Mouse (Mus musculus) granulocyte monocyte progenitor cell, adult 5-6 weeks (primary cell): Measurements from ENCODE around the gene Ace. TPM values are rescaled to one million over a fixed set of nuclear protein-coding genes. Genes with fewer than 3 reads are reported as not detected.

Experiments used
- ATAC-seq: replicated peaks from 2 replicates; pipeline ENCODE4 v1.8.0; 2016; ENCODE audit warnings: mild to moderate bottlenecking, moderate TSS enrichment, inconsistent platforms; ENCODE audit not compliant: poor library complexity, severe bottlenecking
- total RNA-seq, 2 experiments: library from RNA; stranded (forward) in 1 of 2; stranded (reverse) in 1 of 2; fragments of 200-712, 200-1000 nt in 1 of 2; fragments of >200 nt in 1 of 2; fragmentation: Nextera tagmentation in 1 of 2; gene quantifications; 2 replicates each; pipeline ENCODE4 v1.2.3; 2014 to 2017

Ace gene
- total RNA-seq, 2 experiments from 2014 or later, result not detected

DNA sequence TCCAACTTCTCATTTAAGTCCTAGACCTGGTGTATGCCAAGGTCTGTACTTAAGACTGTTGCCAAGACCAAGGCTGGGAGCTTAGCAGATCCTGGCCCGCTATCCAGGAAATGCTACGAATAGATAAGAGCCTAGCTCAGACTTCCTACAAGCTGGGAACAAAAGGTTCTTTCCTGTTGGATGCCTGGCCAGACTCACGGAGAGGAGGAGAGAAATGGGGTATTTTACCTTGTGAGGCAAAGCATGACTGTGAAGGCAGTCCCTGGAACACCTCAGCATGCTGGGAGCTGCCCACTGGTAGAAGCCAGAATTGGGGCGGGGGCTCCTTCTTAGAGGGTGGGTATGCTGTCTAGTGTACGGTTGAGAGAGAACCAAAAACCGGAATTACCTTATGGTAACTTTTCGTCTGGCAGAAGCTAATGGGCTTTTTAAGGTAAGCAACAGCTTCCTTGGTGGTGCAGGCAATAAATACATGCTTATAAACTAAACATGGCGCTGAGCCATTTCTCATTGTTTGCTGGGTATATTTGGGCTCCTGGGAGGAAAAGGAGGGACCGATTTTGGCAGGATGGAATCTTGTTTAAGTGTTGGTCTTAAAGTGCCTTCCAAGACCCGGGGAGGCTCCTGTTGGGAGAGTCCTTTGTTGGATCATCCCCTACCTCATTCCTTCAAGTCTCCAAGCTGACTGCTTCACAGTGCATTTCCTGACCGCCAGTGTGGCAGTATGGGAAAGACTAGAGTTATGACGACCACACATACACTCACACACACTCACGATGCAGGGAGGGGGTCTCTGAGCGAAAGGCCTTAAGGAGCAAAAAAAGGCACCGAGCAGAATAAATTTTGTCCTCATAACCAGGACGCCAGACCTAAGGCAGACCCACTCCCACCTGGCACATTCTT, 22.7 kb upstream of the Ace start:
- ATAC-seq, result no peak

DNA sequence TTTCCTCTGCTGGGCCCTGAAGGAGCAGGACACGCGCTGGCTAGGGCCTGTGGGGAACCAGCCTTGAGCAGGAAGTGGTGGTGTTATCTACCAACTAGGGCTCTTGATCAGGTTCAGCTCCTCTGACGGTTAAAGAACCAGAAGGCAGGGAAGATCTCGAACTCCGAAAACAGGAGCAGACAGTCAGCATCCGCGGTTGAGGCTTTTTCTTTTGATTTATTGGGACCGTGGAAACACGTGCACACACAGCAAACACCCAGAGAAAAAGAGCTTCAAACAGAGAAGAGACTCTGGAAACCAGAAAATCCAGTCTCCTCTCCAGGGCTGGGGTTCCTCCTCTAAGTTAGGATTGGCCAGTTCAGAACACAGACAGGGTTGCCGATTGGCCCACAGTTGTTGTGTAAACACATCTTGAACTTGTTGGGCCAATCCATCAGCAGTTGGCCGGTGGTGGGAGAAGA, 21.0 kb upstream of the Ace start:
- no peak for ATAC-seq

DNA sequence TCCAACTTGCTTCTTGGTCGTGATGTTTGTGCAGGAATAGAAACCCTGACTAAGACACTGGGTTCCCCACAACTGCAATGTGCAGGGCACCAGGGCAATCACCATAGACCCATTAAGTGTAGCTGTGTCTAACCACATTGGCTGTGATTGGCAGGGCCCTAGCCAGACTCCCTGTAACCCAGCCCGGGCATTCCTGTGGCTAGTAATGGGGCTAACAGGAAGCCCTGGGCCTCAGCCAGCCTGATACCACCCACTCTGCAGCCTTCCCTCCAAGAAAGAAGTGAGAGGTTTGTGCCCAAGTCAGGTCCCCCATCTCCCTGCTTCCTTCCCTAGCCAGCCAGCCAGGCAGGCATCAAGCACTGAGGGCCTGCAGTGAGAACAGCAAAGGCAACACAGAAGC, 19.5 kb upstream of the Ace start:
- ATAC-seq, result peak; percentile 8; the same call in 1 of the 2 replicates

DNA sequence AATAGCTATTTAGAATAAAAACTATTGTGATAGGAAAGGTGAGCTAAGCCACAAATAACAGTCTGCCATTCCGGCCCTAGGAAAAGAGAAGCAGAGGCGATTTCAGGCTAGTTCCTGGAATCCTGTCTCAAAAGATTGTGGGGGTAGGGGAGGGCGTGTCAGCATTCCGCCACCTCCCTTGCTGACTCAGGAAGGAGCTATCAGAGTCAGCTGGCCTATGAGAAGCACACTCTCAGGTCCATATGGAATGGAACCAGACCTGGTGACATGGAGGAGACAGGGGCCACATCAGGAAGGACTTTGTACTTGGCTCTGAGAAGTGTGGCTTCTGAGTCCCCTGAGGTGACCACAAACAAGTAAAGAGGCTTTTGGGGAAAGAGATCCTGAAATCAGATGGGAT, 17.2 kb upstream of the Ace start:
- ATAC-seq, result no peak

DNA sequence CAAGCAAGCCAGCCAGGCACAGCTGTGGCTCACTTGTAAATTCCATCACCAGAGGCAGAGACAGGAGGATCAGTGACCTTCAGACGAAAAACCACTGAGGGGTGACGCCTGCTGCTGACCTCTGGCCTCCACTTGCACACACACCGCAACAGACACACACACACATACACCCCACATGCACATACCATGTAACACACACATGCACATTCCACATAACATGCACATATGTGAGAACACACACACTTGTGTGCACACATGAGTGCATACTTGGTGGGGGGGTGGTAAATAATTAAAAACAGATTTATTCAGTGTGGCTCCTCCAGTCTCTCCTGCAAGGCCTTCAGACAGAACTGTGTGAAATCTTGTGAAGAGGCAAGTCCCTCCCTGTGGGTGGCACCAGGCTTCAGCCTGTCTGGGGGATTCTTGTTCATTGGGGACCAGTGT, 16.1 kb upstream of the Ace start:
- ATAC-seq, result no peak

DNA sequence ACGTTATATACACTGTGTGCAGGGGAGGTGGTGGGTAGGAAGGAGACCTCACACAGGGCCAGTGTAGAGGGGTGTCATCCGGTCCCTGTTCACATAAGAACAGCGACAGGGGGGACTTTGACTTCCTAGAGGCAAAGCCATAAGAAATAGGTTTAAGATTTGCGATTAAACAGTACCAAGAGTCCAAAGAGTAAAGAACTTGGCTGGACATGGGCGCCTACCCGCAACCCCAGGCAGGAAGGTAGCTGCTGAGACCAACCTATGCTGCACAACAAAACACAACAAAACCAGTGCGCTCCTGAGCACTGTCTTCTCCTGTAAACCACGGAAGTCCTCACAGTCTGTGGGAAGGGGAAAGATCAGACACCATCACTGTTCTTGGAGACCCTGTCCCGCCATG, 15.6 kb upstream of the Ace start:
- no peak for ATAC-seq

DNA sequence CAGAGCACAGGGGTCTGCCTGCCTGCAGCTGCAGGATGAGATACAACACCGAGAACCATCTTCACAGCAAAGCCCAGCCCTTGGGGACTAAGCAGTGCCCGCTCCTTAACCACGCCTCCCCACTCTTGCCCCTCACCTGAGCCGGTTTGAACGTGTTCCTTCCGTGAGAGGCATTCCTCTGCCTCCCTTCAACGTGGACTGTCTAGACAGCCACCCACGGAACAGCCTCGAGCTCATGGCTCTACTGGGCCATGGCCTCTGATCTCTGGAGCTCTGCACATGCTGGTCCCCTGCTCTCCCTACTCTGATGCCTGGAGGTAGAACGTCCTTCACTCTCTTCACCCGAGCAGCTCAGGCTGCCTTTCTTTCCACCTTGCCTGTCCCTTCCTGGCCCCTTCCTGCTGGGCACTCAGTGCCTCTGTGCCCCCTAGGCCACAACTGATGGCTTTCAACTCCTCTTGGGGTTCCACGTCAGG, 14.8 kb upstream of the Ace start, which contains the start of gene Cyb561:
Cyb561 (minus strand) TSS at position 426 of the 476 bp plus-strand sequence.
- ATAC-seq, result no peak

DNA sequence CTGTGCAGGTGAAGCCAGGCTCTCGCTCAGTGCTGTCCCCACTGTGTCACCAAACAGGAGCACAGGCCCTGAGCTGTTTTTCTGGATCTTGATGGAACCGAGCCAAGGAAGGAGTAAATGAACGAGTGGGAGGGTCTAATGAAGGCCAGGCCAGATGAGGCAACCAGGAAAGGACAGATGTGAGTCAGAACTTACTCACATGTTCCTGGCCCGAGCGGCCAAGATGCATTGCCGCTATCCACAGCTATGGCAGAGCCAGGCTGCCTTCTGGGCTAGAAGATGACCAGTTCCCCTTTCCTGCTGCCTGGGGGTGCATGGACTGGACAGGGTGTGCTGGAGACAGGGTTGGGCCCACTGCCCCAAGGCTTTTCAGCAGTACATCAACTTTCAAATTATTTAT, 14.3 kb upstream of the Ace start:
- peak; percentile 48 for ATAC-seq

DNA sequence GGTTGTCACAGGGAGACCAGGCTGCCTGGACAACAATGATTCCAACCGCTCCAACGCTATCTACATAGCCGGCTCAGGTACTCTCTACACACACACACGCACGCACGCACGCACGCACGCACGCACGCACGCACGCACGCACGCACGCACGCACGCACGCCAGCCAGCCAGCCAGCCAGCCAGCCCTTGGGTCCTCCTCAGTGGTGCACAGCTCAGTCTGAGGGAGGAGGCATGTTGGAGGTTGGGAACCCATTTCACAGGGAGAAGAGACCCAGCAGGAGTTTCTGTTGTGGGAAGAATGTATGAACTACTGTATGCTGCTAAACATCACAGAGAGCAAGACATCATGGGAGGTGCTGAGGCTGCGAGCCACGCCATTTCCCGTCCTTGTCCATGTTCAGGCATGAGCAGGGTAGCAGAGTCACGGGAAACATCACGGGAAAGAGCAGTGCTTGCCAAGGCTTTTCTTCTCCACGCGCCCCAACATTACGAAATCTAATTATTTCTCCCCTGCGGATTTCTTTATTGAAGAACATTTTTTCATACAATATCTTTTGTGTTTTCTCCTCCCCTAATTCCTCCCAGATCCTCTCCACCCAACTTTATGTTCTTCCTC, 11.8 kb upstream of the Ace start:
- ATAC-seq, result no peak

DNA sequence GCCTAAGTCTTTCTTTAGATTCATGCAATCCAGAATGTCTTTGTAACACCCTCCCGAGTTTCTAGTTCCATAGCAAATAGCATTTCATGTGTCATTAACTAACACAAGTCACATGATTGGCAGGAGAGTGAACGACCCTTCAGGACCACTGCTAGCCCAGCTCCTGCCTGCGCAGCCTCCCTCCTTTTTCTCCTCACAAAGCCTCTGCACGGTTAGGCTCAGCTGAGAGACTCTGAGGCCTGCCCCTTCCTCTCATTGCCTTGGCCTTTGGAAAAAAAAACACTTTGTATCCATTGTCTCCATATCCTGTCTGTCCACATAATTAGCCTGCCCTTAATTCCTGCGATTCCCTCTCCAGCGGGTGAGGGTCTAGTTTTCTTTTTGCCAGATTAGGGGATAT, 10.2 kb upstream of the Ace start:
- no peak for ATAC-seq

DNA sequence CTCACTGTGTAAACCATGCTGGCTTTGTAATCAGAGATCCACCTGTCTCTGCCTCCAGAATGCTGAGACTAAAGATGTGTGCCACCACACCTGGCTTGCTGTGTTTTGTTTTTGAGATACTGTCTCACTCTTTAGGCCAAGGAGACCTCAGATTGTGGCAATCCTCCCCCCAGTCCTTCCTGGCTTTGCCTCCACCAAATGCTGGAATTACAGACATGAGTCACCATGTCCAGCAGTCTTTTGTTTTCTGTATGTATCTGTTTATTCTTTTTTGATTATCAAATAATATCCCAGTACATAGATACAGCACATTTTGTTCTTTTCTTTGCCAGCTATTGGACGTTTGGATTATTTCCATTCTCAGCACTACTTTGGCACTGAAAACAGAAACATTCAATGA, 9.2 kb upstream of the Ace start:
- no peak for ATAC-seq

DNA sequence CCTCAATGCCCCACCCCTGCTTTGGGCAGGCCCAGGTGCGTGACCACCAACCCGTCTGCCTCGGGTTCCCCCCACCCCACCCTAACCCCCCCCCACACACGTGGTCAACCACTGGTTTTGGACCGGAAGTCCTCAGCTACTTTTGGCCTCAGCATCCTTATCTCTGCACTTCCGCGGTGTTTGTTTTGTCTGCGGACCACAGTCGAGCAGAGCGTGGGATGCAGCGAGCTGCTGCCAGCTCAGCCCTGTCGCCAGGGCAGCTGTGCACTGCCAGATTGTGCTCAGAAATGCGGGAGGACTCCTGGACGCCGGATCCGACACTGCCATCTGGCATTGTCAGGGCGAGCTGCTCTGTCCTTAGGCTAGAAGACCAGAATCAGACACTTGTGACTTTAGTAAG, 8.4 kb upstream of the Ace start:
- ATAC-seq, result peak; percentile 14

DNA sequence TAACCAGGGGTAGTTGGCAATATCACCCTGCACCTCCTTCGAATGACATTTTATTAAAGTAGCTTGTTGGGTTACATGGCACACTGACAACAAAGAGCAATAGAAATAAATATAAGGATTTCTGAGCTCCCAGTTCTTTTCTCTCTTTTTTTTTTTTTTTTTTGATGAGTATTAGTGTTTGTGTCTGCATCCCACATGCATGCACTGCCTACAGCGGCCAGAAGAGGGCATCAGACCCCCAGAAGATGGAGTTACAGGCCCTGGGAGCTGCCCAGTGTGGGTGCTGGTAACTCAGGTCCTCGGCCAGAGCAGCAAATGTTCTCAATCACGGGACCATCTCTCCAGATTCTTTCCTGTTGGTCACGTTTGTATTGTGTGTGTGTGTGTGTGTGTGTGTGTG, 3.1 kb upstream of the Ace start:
- ATAC-seq, result 0 out of 2 replicates have a peak, but pooled peaks have one; percentile 26

DNA sequence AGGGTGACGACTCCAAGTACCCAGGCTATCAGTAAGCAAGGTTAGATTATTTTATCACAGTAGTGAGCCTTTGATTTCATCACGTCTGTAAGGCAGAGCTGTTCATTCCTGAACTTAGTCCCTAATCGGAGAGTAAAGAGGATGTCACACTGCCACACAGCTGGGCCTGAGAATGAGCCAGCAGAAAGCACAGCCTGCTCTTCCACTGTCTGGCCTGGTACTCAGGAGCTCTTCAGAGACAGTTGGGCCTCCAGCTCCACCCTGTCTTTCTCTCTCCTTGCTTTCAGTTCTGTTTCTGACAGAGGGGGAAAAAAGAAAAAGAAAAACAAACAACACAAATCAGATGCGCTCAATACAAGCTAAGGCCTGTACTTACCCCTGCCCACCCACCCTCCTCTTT, 1.5 kb upstream of the Ace start:
- ATAC-seq, result no peak; the same call in 1 of the 2 replicates

DNA sequence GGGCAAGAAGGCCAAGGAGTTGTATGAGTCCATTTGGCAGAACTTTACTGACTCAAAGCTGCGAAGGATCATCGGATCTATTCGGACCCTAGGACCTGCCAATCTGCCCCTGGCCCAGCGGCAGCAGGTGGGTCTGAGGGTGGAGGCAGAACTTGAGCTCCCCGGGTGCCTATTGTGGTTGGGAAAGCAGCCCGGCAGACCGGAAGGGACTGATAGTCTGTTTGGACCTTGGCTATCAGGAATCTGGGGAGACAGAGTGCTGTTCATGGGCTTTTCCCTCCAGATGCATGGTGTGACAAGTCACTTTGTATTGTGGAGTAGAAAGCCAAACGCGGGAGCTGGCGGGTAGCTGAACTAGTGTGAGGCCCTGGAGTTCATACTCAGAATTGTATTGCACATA, 1.2 kb downstream of the Ace start:
- no peak for ATAC-seq

DNA sequence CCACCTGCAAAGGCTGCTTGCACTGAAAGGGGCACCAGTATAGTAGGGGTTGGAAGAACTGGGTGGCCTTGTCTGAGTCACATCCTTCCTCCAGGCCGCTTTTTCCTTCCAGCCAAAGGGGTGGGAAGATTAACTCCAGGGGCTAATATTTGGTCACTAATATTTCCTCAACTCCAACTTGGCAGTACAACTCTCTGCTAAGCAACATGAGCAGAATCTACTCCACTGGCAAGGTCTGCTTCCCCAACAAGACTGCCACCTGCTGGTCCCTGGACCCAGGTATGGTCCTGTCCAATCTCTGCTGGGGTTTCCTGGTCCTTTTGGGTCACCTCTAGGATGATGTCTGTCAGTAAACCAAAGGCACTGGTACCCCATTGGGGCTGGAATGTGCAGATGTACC, 1.8 kb downstream of the Ace start:
- no peak for ATAC-seq

DNA sequence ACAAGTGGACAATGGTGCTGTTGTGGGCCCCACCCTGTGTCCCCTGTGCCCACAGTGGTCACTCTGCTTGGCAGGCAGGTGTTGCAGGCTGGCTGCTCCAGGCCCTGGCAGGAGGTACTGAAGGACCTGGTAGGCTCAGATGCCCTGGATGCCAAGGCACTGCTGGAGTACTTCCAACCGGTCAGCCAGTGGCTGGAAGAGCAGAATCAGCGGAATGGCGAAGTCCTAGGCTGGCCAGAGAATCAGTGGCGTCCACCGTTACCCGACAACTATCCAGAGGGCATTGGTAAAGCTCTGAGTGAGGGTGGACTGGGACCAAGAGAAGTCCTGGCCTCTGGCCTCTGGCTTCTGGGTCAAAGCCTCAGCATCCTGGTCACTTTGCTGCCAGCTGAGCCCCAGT, 6.8 kb downstream of the Ace start:
- ATAC-seq, result no peak

DNA sequence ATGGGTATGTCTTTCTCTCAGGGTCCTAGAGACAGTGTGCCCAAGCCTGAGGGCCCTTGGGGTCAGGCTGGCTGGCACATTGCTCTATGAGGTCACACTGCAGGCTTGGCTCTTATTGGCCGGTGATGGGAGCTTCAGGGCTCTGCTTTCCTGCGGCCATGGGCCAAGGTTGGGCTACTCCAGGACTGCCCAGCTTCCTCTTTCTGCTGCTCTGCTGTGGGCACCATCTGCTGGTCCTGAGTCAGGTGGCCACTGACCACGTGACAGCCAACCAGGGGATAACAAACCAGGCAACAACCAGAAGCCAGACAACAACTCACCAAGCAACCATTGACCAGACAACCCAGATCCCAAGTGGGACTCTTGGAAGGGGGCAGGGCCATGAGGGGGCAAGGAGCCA, 7.3 kb downstream of the Ace start:
- peak; percentile 57; the same call in 1 of the 2 replicates for ATAC-seq

DNA sequence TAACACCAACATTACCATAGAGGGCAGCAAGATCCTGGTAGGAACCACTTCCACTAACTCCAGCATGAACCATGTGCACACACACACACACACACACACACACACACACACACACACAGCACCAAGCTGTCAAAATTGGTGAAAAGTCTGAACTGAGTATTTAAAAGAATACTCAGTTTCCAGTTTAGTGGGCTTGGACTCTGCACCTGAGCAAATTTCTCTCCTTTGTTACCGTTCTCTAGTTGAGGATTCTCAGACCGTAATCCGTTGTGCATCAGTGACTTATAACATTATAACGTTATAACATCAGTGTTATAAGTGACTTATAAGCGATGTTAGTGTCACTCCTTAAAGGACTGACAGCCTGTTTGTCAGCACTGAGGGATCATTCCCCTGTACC, 7.9 kb downstream of the Ace start:
- no peak for ATAC-seq

DNA sequence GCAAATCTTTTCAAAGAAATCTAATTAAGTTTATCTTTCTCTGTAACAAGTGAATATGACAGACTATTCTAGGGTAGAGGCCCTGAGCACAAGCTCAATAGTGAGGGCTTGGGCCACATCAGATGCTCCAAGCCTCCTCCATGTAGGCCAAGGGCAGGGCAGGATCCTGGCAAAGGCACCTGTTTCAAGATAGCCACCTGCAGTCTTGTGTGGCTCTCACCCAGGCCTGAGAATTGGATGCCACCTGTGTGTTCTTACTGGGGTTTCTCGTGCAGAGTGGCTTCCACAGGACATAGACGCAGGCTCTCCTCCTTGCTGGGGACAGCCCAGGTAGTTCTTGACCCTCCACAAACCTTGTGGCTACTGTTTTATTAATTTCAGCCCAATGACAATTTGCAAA, 10.5 kb downstream of the Ace start:
- no peak for ATAC-seq

DNA sequence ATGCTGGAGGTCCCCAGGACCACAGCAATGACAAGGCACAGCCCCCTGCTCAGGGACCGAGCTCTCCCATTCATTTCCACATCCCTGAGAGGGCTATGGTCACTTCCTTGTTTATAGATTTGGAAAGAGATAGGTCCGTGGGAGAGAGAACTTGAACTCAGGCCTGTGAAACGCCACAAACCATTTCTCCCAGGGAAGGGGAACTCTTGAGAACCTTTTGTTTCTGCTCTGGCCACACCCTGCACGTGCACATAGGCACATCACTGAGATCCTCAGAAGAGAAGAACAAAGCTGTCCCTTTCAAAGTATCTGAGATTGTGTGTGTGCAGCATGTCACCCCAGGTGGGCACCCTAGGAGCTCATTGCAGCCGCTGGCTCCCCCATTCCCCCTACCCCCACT, 10.9 kb downstream of the Ace start:
- no peak for ATAC-seq

DNA sequence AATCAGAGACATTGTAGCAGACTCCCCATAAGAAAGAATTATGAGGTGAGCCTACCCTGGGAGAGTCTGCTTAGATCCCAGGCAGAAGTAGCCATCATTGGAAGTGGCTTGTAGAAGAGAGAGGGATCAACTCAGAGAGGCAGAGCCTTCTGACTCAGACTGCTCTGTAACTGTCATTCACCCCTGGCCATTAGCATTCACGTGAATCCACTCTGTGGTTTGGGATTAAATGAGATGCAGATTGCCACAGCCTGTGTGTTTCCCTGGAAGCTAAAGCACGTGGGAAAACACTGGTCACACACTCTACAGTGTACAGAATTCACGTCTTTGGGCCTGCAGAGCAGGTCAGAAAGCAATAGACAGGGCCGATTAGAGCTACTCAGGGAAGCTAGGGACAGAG, 16.7 kb downstream of the Ace start:
- ATAC-seq, result no peak
